Mouse (Mus musculus): ENCODE measurements around the gene Slc12a9. TPM values are rescaled to one million over a fixed set of nuclear protein-coding genes. Genes with fewer than 3 reads are reported as not detected.

Slc12a9 gene
- polyA plus RNA-seq, 1 experiment from 2014 or later: 5.8 TPM

GRCm38 (mm10) chr5:137318570-137318969, 14.8 kb downstream of the Slc12a9 start:
- no peak overlapping the region for H3K4me3 ChIP-seq (ENCODE audit: low read depth, low read length)
- no peak overlapping the region for H3K27ac ChIP-seq (ENCODE audit: low read depth, low read length)
- no peak overlapping the region for H3K9ac ChIP-seq (ENCODE audit: low read length)
- ATAC-seq (ENCODE audit: low FRiP score) (no peak), DNase-seq (ENCODE audit: low spot score, missing footprints) (no peak)
- H3K36me3 ChIP-seq (ENCODE audit: control insufficient read depth, insufficient read depth, low read length): no peaks in the 10 kb centered on the region
- H3K4me1 ChIP-seq (ENCODE audit: control insufficient read depth, insufficient read depth, low read length): peaks cover 17% of the 10 kb centered on the region
- H3K27me3 ChIP-seq (ENCODE audit: control insufficient read depth, insufficient read depth, low read length): no peaks in the 10 kb centered on the region
- no peaks in the 10 kb centered on the region for H3K9me3 ChIP-seq (ENCODE audit: control insufficient read depth, low read length)
- H3K4me2 ChIP-seq: no peak overlapping the region
- 91% methylated on average over 1 of the region's 1 CpGs for WGBS

DNA sequence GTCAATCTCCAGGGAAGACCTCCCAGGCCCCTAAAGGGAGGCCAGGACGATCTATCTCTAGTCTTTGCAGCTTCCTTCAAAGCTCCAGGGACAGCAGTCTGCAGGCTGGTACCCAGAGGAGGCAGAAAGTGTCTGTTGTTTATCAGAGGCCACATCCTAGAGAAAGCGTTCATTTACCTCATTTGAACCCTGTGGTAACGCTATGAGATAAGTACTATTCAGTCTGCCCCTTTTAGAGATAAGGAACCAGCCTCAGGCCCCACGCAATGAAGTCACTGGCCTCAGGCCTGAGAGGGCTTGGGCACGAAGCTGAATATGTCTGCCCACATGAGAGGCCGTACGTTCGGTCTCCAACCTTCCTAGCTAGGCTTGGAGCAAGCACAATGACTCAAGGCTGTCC, 16.0 kb downstream of the Slc12a9 start:
- no peak overlapping the region for H3K4me2 ChIP-seq
- H3K27me3 ChIP-seq (ENCODE audit: control insufficient read depth, insufficient read depth, low read length): no peaks in the 10 kb centered on the region
- WGBS: 90% methylated on average over 8 of the region's 8 CpGs
- no peaks in the 10 kb centered on the region for H3K36me3 ChIP-seq (ENCODE audit: control insufficient read depth, insufficient read depth, low read length)
- H3K9ac ChIP-seq (ENCODE audit: low read length): no peak overlapping the region
- no peak overlapping the region for H3K4me3 ChIP-seq (ENCODE audit: low read depth, low read length)
- H3K4me1 ChIP-seq (ENCODE audit: control insufficient read depth, insufficient read depth, low read length): peaks cover 28% of the 10 kb centered on the region
- no peaks in the 10 kb centered on the region for H3K9me3 ChIP-seq (ENCODE audit: control insufficient read depth, low read length)
- H3K27ac ChIP-seq (ENCODE audit: low read depth, low read length): no peak overlapping the region
- ATAC-seq (ENCODE audit: low FRiP score): no peak
- DNase-seq (ENCODE audit: low spot score, missing footprints): no peak

DNA sequence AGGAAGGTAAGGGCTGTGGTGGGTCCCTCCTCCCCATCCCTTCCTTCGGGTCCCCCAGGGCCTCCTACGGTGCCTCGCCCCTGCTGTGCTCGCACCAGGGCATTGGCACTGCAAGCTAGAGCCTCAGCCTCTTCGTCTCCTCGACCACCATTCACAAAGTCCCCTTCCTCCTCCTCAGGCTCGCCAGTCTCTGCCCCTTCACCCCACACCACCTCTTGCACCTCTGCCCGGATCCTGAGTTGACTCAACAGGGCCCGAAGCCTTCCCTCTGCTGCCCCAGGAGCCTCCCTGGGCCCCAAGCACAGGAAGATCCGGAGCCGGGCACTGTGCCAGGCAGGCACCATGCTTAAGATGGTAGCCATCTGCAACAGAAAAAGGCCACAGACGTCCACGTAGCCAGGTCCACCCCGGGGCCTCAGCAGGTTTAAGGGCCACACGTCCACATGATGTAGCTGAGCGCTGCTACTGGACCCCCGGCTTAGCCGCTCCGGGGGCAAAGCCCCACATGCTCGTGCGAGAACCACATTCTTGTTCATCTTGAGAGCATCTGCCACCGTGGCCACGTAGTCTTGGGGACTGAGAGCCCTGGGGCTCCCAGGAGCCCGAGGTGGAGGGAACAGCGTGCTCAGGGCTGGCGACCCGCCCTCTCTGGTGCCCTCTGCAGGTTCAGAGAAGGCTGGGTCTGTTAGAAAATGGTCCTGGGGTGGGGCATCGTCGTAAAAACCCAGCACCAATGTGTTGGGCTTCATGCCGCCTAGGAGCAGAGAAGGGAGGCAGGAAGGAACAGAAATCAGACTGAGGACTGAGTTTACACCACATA, 18.1 kb downstream of the Slc12a9 start:
- Histone ChIP-seq H3K4me3 (ENCODE audit: low read depth, low read length) (no peak overlapping the region), H3K27ac (ENCODE audit: low read depth, low read length) (no peak overlapping the region), H3K9ac (ENCODE audit: low read length) (peak overlapping the region; percentile 86), H3K9me3 (ENCODE audit: control insufficient read depth, low read length) (no peaks in the 10 kb centered on the region), H3K4me2 (peak overlapping the region; percentile 84; the same call in 1 of the 2 replicates), H3K36me3 (ENCODE audit: control insufficient read depth, insufficient read depth, low read length) (peaks cover 2% of the 10 kb centered on the region; the same call in 1 of the 2 replicates), H3K27me3 (ENCODE audit: control insufficient read depth, insufficient read depth, low read length) (no peaks in the 10 kb centered on the region), H3K4me1 (ENCODE audit: control insufficient read depth, insufficient read depth, low read length) (peaks cover 28% of the 10 kb centered on the region)
- peak; percentile 89 for DNase-seq (ENCODE audit: low spot score, missing footprints)
- ATAC-seq (ENCODE audit: low FRiP score): no peak; the same call in 1 of the 2 replicates
- 45% methylated on average over 30 of the region's 30 CpGs for WGBS

DNA sequence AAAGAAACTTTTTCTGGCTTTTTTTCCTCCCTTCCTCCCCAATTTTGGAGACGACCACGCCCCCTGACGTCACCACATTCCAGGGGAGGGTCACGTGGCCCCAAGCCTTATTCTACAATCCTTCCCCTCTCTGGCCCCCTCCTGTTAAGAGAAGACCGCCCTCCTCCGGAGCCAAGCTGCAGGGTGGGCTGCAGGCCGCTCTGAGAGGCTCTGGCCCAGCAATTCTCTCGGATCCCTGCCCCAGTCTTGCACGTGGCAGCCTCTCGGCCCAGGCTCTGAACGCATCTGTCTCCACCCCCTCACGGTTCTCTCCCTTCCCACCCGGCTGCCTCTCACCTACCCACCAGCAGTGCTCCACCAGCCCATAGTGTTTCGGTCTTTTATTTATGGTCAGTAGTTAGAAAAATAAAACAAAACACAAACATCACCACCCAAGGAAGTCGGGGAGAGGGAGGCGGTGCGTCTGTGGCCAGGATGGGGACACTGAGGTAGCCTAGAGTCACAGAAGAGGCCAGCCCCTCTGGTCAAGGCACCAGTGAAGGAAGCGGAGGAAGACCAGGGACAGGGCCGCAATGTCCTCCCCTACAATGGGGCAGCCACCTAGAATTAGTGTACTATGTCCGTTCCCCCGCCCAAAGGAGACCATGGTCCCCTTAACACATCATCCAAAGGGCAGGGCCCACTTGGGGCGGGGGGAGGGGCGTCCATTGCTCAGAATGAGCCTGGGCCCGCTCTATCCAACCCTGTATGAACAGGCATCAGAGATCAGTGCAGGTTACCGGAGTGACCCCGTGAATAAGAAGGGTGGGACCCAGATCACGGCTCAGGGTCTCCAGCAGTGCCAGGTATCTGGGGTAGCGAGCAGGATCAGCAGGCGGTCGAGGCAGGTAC, 19.0 kb downstream of the Slc12a9 start, which contains the start of gene Trip6:
Gene Trip6, minus strand, starts transcription at position 212 of the 891 bp plus-strand sequence.
- peaks cover 5% of the 10 kb centered on the region for H3K36me3 ChIP-seq (ENCODE audit: control insufficient read depth, insufficient read depth, low read length)
- peaks cover 28% of the 10 kb centered on the region for H3K4me1 ChIP-seq (ENCODE audit: control insufficient read depth, insufficient read depth, low read length)
- peak within 1 kb of the TSS; percentile 86 for H3K9ac ChIP-seq (ENCODE audit: low read length)
- WGBS: 11% methylated on average over 30 of the region's 30 CpGs
- H3K27ac ChIP-seq (ENCODE audit: low read depth, low read length): peak within 1 kb of the TSS; percentile 67
- DNase-seq (ENCODE audit: low spot score, missing footprints) (peak; percentile 99), ATAC-seq (ENCODE audit: low FRiP score) (peak; percentile 92)
- peak within 1 kb of the TSS; percentile 57 for H3K4me3 ChIP-seq (ENCODE audit: low read depth, low read length)
- H3K4me2 ChIP-seq: peak within 1 kb of the TSS; percentile 84
- no peaks in the 10 kb centered on the region for H3K9me3 ChIP-seq (ENCODE audit: control insufficient read depth, low read length)
- H3K27me3 ChIP-seq (ENCODE audit: control insufficient read depth, insufficient read depth, low read length): no peaks in the 10 kb centered on the region

DNA sequence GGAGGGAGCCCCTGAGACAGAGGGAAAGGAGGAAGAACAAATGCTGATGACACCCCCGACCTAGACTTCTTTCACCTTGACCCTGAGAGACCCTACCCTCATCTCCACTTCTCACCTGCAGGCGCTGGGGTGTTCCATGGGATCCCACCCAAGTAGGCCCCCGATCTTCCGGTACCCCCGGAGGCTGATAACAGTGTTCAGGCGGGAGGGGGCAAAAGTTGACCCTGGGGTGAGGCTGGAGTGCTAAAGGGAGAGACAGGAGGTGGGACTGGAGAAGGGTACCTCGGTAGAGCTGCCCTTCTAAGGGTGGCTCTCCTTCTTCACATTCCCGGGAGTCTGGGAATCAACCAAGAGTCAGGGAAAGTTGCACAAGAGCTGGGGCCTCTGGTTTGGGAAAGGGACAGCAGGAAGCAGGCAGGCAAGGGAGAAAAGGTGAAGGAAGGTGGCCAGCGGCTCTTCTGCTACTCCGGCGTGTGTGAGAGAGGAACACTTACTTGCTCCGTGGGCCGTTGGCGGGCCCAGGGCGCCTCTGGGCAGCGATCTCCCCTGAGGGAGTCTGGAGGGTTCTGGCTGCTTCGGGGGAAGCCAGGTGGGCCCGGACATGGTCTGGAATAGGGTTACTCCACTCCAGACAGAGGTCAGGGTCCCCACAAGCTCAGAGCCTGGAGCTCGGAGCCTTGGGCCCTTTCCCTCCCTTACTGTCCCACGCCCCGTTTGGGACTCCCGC, 19.8 kb downstream of the Slc12a9 start:
- Histone ChIP-seq H3K27me3 (ENCODE audit: control insufficient read depth, insufficient read depth, low read length) (no peaks in the 10 kb centered on the region), H3K4me2 (peak overlapping the region; percentile 84), H3K4me1 (ENCODE audit: control insufficient read depth, insufficient read depth, low read length) (peaks cover 28% of the 10 kb centered on the region), H3K9me3 (ENCODE audit: control insufficient read depth, low read length) (0 out of 2 replicates have a peak, but pooled peaks cover 2% of the 10 kb centered on the region), H3K4me3 (ENCODE audit: low read depth, low read length) (peak overlapping the region; percentile 57), H3K36me3 (ENCODE audit: control insufficient read depth, insufficient read depth, low read length) (peaks cover 13% of the 10 kb centered on the region), H3K9ac (ENCODE audit: low read length) (peak overlapping the region; percentile 86), H3K27ac (ENCODE audit: low read depth, low read length) (peak overlapping the region; percentile 67; the same call in 1 of the 2 replicates)
- WGBS: 4% methylated on average over 22 of the region's 22 CpGs
- peak; percentile 75 for ATAC-seq (ENCODE audit: low FRiP score)
- DNase-seq (ENCODE audit: low spot score, missing footprints): peak; percentile 89

DNA sequence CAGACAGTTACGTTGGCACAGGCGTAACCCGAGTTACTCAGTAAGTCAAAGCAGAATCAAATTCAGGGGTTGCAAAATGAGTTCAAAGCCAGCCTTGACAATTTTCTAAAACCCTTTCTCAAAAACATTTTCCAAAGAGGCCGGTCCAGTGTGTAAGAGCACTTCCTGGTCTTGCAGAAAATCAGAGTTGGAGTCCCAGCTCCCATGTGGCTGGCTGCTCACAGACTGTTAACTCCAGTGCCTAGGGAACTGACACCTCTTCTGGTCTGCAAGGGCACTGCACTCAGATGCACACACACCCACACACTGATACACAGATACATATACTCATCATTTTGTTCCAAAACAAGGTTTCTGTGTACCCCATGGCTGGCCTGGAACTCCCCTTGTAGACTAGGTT, 25.0 kb downstream of the Slc12a9 start:
- WGBS: 96% methylated on average over 4 of the region's 4 CpGs
- peak overlapping the region; percentile 95; the same call in 1 of the 2 replicates for H3K27ac ChIP-seq (ENCODE audit: low read depth, low read length)
- H3K27me3 ChIP-seq (ENCODE audit: control insufficient read depth, insufficient read depth, low read length): no peaks in the 10 kb centered on the region
- peaks cover 30% of the 10 kb centered on the region for H3K4me1 ChIP-seq (ENCODE audit: control insufficient read depth, insufficient read depth, low read length)
- H3K9ac ChIP-seq (ENCODE audit: low read length): peak overlapping the region; percentile 94
- ATAC-seq (ENCODE audit: low FRiP score) (no peak), DNase-seq (ENCODE audit: low spot score, missing footprints) (no peak)
- 0 out of 2 replicates have a peak, but pooled peaks cover 2% of the 10 kb centered on the region for H3K9me3 ChIP-seq (ENCODE audit: control insufficient read depth, low read length)
- peak overlapping the region; percentile 48 for H3K4me2 ChIP-seq
- peaks cover 19% of the 10 kb centered on the region for H3K36me3 ChIP-seq (ENCODE audit: control insufficient read depth, insufficient read depth, low read length)
- peak overlapping the region; percentile 74; the same call in 1 of the 2 replicates for H3K4me3 ChIP-seq (ENCODE audit: low read depth, low read length)

- H3K27ac ChIP-seq (ENCODE audit: low read depth, low read length): peak within 1 kb of the TSS; percentile 95
- 0 out of 2 replicates have a peak, but pooled peaks cover 2% of the 10 kb centered on the region for H3K9me3 ChIP-seq (ENCODE audit: control insufficient read depth, low read length)
- H3K27me3 ChIP-seq (ENCODE audit: control insufficient read depth, insufficient read depth, low read length): no peaks in the 10 kb centered on the region
- H3K36me3 ChIP-seq (ENCODE audit: control insufficient read depth, insufficient read depth, low read length): peaks cover 21% of the 10 kb centered on the region
- WGBS: under 1% methylated on average over 56 of the region's 72 CpGs
- DNase-seq (ENCODE audit: low spot score, missing footprints) (peak; percentile 99), ATAC-seq (ENCODE audit: low FRiP score) (peak; percentile 85)
- H3K4me1 ChIP-seq (ENCODE audit: control insufficient read depth, insufficient read depth, low read length): peaks cover 21% of the 10 kb centered on the region
- H3K4me2 ChIP-seq: peak within 1 kb of the TSS; percentile 75
- H3K9ac ChIP-seq (ENCODE audit: low read length): peak within 1 kb of the TSS; percentile 94
- peak within 1 kb of the TSS; percentile 74 for H3K4me3 ChIP-seq (ENCODE audit: low read depth, low read length)
Observed at GRCm38 (mm10) chr5:137307071-137307912, 26.1 kb downstream of the Slc12a9 start, which contains the start of gene Srrt. Gene Srrt (minus strand): TSS chr5:137307674.

All from midbrain, embryonic 11.5 days (tissue).